Comparison of ENCODE assay signal across 7 mouse cellular contexts in genomic region chr3:130708967-130709924, GRCm38 (mm10). TPM values are rescaled to one million over a fixed set of nuclear protein-coding genes. Genes with fewer than 3 reads are reported as not detected.
A peak's percentile ranks its signal among the peaks of the same experiment; 100 is the strongest.
DNase-seq lines count a peak whose midpoint lies in the region; ATAC-seq and TF ChIP-seq lines count a peak whose summit lies in the region.

Gene Ostc (minus strand): TSS chr3:130709444.

- H3K27ac ChIP-seq in embryonic facial prominence, embryonic 10.5 days (replicated peaks): peak within 1 kb of the TSS; percentile 96
- peak within 1 kb of the TSS; percentile 88 for H3K27ac ChIP-seq in intestine, postnatal 0 days (ENCODE audit: low read depth, low read length)
- peak within 1 kb of the TSS; percentile 83 for H3K27ac ChIP-seq in midbrain, embryonic 12.5 days (replicated peaks)
- H3K27ac ChIP-seq in small intestine, adult 2 months (ENCODE audit: insufficient read depth, low read depth, low read length): peak within 1 kb of the TSS; percentile 86

- intact Hi-C loops in left cerebral cortex, postnatal 4 days (cut with DNase I): no loop called here

- DNase-seq in adrenal gland, postnatal 10 days: peak; percentile 96
- DNase-seq in embryonic facial prominence, embryonic 10.5 days (ENCODE audit: low spot score): peak; percentile 95
- peak; percentile 70 for DNase-seq in gonadal fat pad, adult 2 months (ENCODE audit: low read depth)
- peak; percentile 96 for DNase-seq in left cerebral cortex, postnatal 4 days

- H3K36me3 ChIP-seq in embryonic facial prominence, embryonic 10.5 days (replicated peaks): peaks cover 16% of the 10 kb centered on the region
- peaks cover 7% of the 10 kb centered on the region; the same call in 1 of the 2 replicates for H3K36me3 ChIP-seq in intestine, postnatal 0 days (ENCODE audit: control insufficient read depth, insufficient read depth)
- peaks cover 7% of the 10 kb centered on the region for H3K36me3 ChIP-seq in midbrain, embryonic 12.5 days
- peaks cover 5% of the 10 kb centered on the region for H3K36me3 ChIP-seq in small intestine, adult 2 months (ENCODE audit: control insufficient read depth, insufficient read depth, low read length)

- peak; percentile 86 for TF ChIP-seq POLR2A in small intestine, adult 2 months (IDR thresholded peaks at IDR 0.05; ENCODE audit: low read depth, low read length)

- peaks cover 21% of the 10 kb centered on the region for H3K4me1 ChIP-seq in embryonic facial prominence, embryonic 10.5 days
- no peaks in the 10 kb centered on the region; the same call in 1 of the 2 replicates for H3K4me1 ChIP-seq in intestine, postnatal 0 days (replicated peaks; ENCODE audit: control insufficient read depth, insufficient read depth, low read length)
- peaks cover 12% of the 10 kb centered on the region for H3K4me1 ChIP-seq in midbrain, embryonic 12.5 days
- no peaks in the 10 kb centered on the region for H3K4me1 ChIP-seq in small intestine, adult 2 months (ENCODE audit: control insufficient read depth, insufficient read depth, insufficient read length, low read length)

- WGBS in embryonic facial prominence, embryonic 10.5 days: under 1% methylated on average over 45 of the region's 45 CpGs
- WGBS in intestine, postnatal 0 days: under 1% methylated on average over 45 of the region's 45 CpGs
- whole genome bisulfite sequencing in midbrain, embryonic 12.5 days: under 1% methylated on average over 45 of the region's 45 CpGs
- WGBS in small intestine, adult 2 months: under 1% methylated on average over 45 of the region's 45 CpGs

- peak; percentile 98 for ATAC-seq in intestine, postnatal 0 days
- ATAC-seq in midbrain, embryonic 12.5 days (ENCODE audit: low FRiP score, low read depth): peak; percentile 97

- TF ChIP-seq CTCF in intestine, postnatal 0 days (IDR thresholded peaks at IDR 0.05; ENCODE audit: low read depth): no peak
- TF ChIP-seq CTCF in small intestine, adult 2 months (IDR thresholded peaks at IDR 0.05; ENCODE audit: extremely low read depth, insufficient read length, insufficient replicate concordance, low read depth, low read length): no peak

- peak within 1 kb of the TSS; percentile 60 for H3K4me2 ChIP-seq in intestine, postnatal 0 days (replicated peaks; ENCODE audit: low read depth)
- peak within 1 kb of the TSS; percentile 78 for H3K4me2 ChIP-seq in midbrain, embryonic 12.5 days (replicated peaks)

- no peaks in the 10 kb centered on the region for H3K27me3 ChIP-seq in embryonic facial prominence, embryonic 10.5 days (replicated peaks; ENCODE audit: low read depth, poor library complexity, severe bottlenecking)
- no peaks in the 10 kb centered on the region for H3K27me3 ChIP-seq in intestine, postnatal 0 days (replicated peaks; ENCODE audit: control insufficient read depth, insufficient read depth, low read length)
- H3K27me3 ChIP-seq in midbrain, embryonic 12.5 days: no peaks in the 10 kb centered on the region
- no peaks in the 10 kb centered on the region for H3K27me3 ChIP-seq in small intestine, adult 2 months (ENCODE audit: control insufficient read depth, insufficient read depth, low read length)

- H3K4me3 ChIP-seq in embryonic facial prominence, embryonic 10.5 days: peak within 1 kb of the TSS; percentile 92
- peak within 1 kb of the TSS; percentile 91 for H3K4me3 ChIP-seq in intestine, postnatal 0 days (ENCODE audit: low read depth, low read length)
- H3K4me3 ChIP-seq in midbrain, embryonic 12.5 days: peak within 1 kb of the TSS; percentile 70
- peak within 1 kb of the TSS; percentile 87 for H3K4me3 ChIP-seq in small intestine, adult 2 months (ENCODE audit: low read depth, low read length)

- peak within 1 kb of the TSS; percentile 81 for H3K9ac ChIP-seq in intestine, postnatal 0 days (ENCODE audit: low read depth, low read length)
- H3K9ac ChIP-seq in midbrain, embryonic 12.5 days (replicated peaks): peak within 1 kb of the TSS; percentile 90

- H3K9me3 ChIP-seq in embryonic facial prominence, embryonic 10.5 days: no peaks in the 10 kb centered on the region
- no peaks in the 10 kb centered on the region for H3K9me3 ChIP-seq in intestine, postnatal 0 days (ENCODE audit: control insufficient read depth)
- no peaks in the 10 kb centered on the region for H3K9me3 ChIP-seq in midbrain, embryonic 12.5 days

RNA-seq across cellular contexts. Expression of gene Ostc, which starts in this region (rescaled TPM):
- 100 to 1,000 TPM in 1 of 2 experiments, 10 to 100 TPM in 1; 88.9 to 114 TPM for total RNA-seq in adrenal gland, postnatal 10 days (2021)
- polyA plus RNA-seq in embryonic facial prominence, embryonic 10.5 days (2016; fragmentation: Nextera tagmentation; extraction: Ambion mirVana): 314 TPM in 2 replicates
- 80.5 and 81.0 TPM in 2 replicates for polyA plus RNA-seq in gonadal fat pad, adult 2 months (2012; rRNA removed)
- polyA plus RNA-seq in intestine, postnatal 0 days (2015; fragmentation: Nextera tagmentation; extraction: Ambion mirVana): 259 and 278 TPM in 2 replicates
- total RNA-seq in left cerebral cortex, postnatal 4 days (2021): 10 to 100 TPM; 74.6 to 74.7 TPM
- 250 and 259 TPM in 2 replicates for polyA plus RNA-seq in midbrain, embryonic 12.5 days (2016; fragmentation: Nextera tagmentation; extraction: Ambion mirVana)
- 42.6 and 43.2 TPM in 2 replicates for polyA plus RNA-seq in small intestine, adult 2 months (2012; rRNA removed)

Comparison
In these comparisons a context has a peak if more than half of its experiments do, and no peak if none do; other contexts are left out.
1. Peak in every context shown above with its lines: DNase-seq, ATAC-seq, H3K4me3 ChIP-seq and H3K27ac ChIP-seq.